Mouse (Mus musculus): Measurements from ENCODE around the gene Ltbp2. TPM values are rescaled to one million over a fixed set of nuclear protein-coding genes. Genes with fewer than 3 reads are reported as not detected.

The Ltbp2 gene
- 0.83 and 1.9 TPM in 2 replicates for polyA plus RNA-seq (2015; fragmentation: Nextera tagmentation; extraction: Ambion mirVana)

- peaks cover 15% of the 10 kb centered on the region for H3K4me1 ChIP-seq (ENCODE audit: control insufficient read depth, insufficient read depth, low read length)
- WGBS, result 2% methylated on average over 34 of the region's 34 CpGs
- peak within 1 kb of the TSS; percentile 73 for H3K4me2 ChIP-seq (ENCODE audit: low read depth, low read length)
- peak within 1 kb of the TSS; percentile 54 for H3K9ac ChIP-seq (ENCODE audit: low read depth, low read length)
- H3K9me3 ChIP-seq (ENCODE audit: control insufficient read depth, low read length), result no peaks in the 10 kb centered on the region
- H3K4me3 ChIP-seq (ENCODE audit: low read length), result peak within 1 kb of the TSS; percentile 49
- no peak within 1 kb of the TSS for H3K27ac ChIP-seq (ENCODE audit: low read length)
- peak; percentile 91 for ATAC-seq
- H3K36me3 ChIP-seq (ENCODE audit: control insufficient read depth, insufficient read depth, low read length), result no peaks in the 10 kb centered on the region
- H3K27me3 ChIP-seq (replicated peaks; ENCODE audit: control insufficient read depth, insufficient read depth, low read length), result peaks cover 45% of the 10 kb centered on the region
Measured at GRCm38 (mm10) chr12:84876481-84877121, at the start of gene Ltbp2. Gene Ltbp2 (minus strand): TSS chr12:84876532.

DNA sequence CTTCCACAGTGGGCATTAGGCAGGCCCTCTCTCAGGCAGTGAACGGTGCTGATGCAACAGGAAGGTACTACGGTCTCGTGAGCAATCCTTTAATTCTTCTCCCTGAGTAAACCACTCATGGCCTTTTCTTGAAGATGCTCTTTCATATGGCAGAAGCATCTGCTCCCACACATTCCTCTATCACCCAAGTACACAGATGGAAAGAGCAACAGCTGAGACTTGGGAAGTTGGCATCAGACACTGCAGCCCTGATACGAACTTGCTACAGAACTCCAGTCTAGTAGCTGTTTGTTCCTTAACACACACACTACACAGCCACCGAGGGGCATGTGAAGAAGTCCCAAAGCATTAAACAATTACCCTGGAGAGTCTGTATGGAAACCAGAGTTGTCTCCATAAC lies 48.0 kb upstream of the Ltbp2 start:
- H3K9ac ChIP-seq (ENCODE audit: low read depth, low read length), result no peak overlapping the region
- 0 out of 2 replicates have a peak, but pooled peaks cover 3% of the 10 kb centered on the region for H3K36me3 ChIP-seq (ENCODE audit: control insufficient read depth, insufficient read depth, low read length)
- no peaks in the 10 kb centered on the region for H3K9me3 ChIP-seq (ENCODE audit: control insufficient read depth, low read length)
- ATAC-seq, result no peak
- H3K4me1 ChIP-seq (ENCODE audit: control insufficient read depth, insufficient read depth, low read length), result no peaks in the 10 kb centered on the region
- H3K4me2 ChIP-seq (ENCODE audit: low read depth, low read length), result no peak overlapping the region
- WGBS, result 92% methylated on average over 5 of the region's 5 CpGs
- no peaks in the 10 kb centered on the region for H3K27me3 ChIP-seq (replicated peaks; ENCODE audit: control insufficient read depth, insufficient read depth, low read length)
- H3K27ac ChIP-seq (ENCODE audit: low read length), result no peak overlapping the region
- H3K4me3 ChIP-seq (ENCODE audit: low read length), result no peak overlapping the region

DNA sequence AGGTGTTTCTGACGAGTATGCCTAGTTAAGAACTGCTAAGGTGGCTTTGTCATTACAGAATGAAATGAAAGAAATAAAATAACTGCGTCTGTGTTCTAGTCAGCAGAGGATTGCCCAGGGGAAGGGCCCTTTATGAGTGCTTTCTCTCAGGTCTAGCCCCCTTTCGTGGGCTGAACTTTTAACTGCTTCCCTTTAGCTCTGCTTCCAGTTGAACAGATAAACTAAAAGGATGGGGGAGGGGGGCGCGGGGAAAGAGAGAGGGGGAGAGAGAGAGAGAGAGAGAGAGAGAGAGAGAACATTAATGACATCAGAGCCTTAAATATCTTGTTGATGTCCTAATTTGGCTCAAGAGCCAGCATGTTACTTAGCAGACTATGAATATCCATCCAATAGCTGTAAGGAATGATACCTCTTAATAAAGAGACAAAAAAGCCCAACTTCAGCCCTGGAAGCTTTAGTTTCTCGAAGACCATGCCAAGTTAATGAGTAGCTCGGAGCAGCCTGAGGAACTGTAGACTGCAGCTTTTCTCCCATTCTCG lies 45.6 kb upstream of the Ltbp2 start:
- no peaks in the 10 kb centered on the region for H3K4me1 ChIP-seq (ENCODE audit: control insufficient read depth, insufficient read depth, low read length)
- no peaks in the 10 kb centered on the region for H3K9me3 ChIP-seq (ENCODE audit: control insufficient read depth, low read length)
- H3K27me3 ChIP-seq (replicated peaks; ENCODE audit: control insufficient read depth, insufficient read depth, low read length), result no peaks in the 10 kb centered on the region
- ATAC-seq, result no peak
- no peak overlapping the region for H3K4me2 ChIP-seq (ENCODE audit: low read depth, low read length)
- WGBS, result 66% methylated on average over 8 of the region's 8 CpGs
- 0 out of 2 replicates have a peak, but pooled peaks cover 3% of the 10 kb centered on the region for H3K36me3 ChIP-seq (ENCODE audit: control insufficient read depth, insufficient read depth, low read length)
- no peak overlapping the region for H3K4me3 ChIP-seq (ENCODE audit: low read length)
- no peak overlapping the region for H3K9ac ChIP-seq (ENCODE audit: low read depth, low read length)
- no peak overlapping the region for H3K27ac ChIP-seq (ENCODE audit: low read length)

GRCm38 (mm10) chr12:84918809-84919208 lies 42.5 kb upstream of the Ltbp2 start:
- Histone ChIP-seq H3K4me2 (ENCODE audit: low read depth, low read length) (no peak overlapping the region), H3K9ac (ENCODE audit: low read depth, low read length) (no peak overlapping the region), H3K27ac (ENCODE audit: low read length) (no peak overlapping the region), H3K4me3 (ENCODE audit: low read length) (no peak overlapping the region), H3K9me3 (ENCODE audit: control insufficient read depth, low read length) (no peaks in the 10 kb centered on the region), H3K27me3 (replicated peaks; ENCODE audit: control insufficient read depth, insufficient read depth, low read length) (no peaks in the 10 kb centered on the region), H3K36me3 (ENCODE audit: control insufficient read depth, insufficient read depth, low read length) (0 out of 2 replicates have a peak, but pooled peaks cover 3% of the 10 kb centered on the region), H3K4me1 (ENCODE audit: control insufficient read depth, insufficient read depth, low read length) (no peaks in the 10 kb centered on the region)
- ATAC-seq, result no peak
- 89% methylated on average over 6 of the region's 6 CpGs for WGBS

- no peak for ATAC-seq
- H3K4me1 ChIP-seq (ENCODE audit: control insufficient read depth, insufficient read depth, low read length), result no peaks in the 10 kb centered on the region
- no peaks in the 10 kb centered on the region for H3K9me3 ChIP-seq (ENCODE audit: control insufficient read depth, low read length)
- 70% methylated on average over 3 of the region's 3 CpGs for WGBS
- H3K27ac ChIP-seq (ENCODE audit: low read length), result no peak overlapping the region
- H3K27me3 ChIP-seq (replicated peaks; ENCODE audit: control insufficient read depth, insufficient read depth, low read length), result no peaks in the 10 kb centered on the region
- H3K4me2 ChIP-seq (ENCODE audit: low read depth, low read length), result no peak overlapping the region
- no peak overlapping the region for H3K4me3 ChIP-seq (ENCODE audit: low read length)
- H3K36me3 ChIP-seq (ENCODE audit: control insufficient read depth, insufficient read depth, low read length), result 0 out of 2 replicates have a peak, but pooled peaks cover 3% of the 10 kb centered on the region
- H3K9ac ChIP-seq (ENCODE audit: low read depth, low read length), result no peak overlapping the region
Measured at GRCm38 (mm10) chr12:84917799-84918198, 41.5 kb upstream of the Ltbp2 start.

DNA sequence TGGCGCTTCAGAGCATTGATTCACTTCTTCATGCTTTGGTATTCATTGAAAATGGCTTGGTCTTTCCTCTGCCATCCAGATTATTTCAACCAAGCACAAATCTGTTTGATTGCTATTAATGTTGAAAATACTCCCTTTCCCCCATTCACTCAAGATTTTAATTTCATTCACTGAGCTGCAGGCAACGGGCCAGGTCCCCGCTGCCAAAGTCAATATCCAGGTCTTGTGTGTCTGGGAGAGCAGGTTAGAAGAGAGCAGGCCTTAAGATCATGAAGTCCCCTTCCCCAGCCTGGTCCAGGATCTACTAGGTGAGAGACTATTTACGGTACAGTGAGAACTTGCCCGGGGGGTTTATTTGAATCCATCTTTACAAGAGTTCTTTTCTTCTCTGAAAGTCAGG lies 38.6 kb upstream of the Ltbp2 start:
- H3K36me3 ChIP-seq (ENCODE audit: control insufficient read depth, insufficient read depth, low read length), result 0 out of 2 replicates have a peak, but pooled peaks cover 3% of the 10 kb centered on the region
- no peak overlapping the region for H3K4me2 ChIP-seq (ENCODE audit: low read depth, low read length)
- H3K27ac ChIP-seq (ENCODE audit: low read length), result no peak overlapping the region
- no peaks in the 10 kb centered on the region for H3K9me3 ChIP-seq (ENCODE audit: control insufficient read depth, low read length)
- no peak overlapping the region for H3K4me3 ChIP-seq (ENCODE audit: low read length)
- ATAC-seq, result no peak
- H3K27me3 ChIP-seq (replicated peaks; ENCODE audit: control insufficient read depth, insufficient read depth, low read length), result no peaks in the 10 kb centered on the region
- no peaks in the 10 kb centered on the region for H3K4me1 ChIP-seq (ENCODE audit: control insufficient read depth, insufficient read depth, low read length)
- no peak overlapping the region for H3K9ac ChIP-seq (ENCODE audit: low read depth, low read length)
- 91% methylated on average over 5 of the region's 5 CpGs for WGBS

DNA sequence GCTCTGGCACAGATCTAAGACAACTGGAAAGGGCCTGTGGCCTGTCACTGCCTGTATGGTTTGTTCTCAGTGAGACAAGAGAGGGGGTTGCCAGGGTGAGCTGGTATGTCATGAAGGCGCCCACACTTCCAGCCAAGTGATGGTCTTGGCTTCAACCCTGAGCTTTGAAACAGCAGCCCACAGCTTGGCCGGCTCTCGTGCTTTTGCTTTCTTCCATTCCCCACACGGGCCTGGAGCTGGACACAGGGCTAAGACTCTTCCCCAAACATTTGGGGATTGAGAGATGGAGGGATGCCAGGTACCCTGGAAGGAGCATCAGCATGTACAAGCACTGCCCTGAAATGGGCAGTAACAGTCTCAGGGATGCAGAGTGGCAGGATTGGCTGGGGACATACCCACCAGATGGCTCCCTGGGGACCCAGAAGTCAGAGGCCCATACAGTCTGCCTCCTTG lies 36.3 kb upstream of the Ltbp2 start:
- 81% methylated on average over 4 of the region's 4 CpGs for WGBS
- Histone ChIP-seq H3K27ac (ENCODE audit: low read length) (no peak overlapping the region), H3K4me2 (ENCODE audit: low read depth, low read length) (no peak overlapping the region), H3K4me3 (ENCODE audit: low read length) (no peak overlapping the region), H3K9me3 (ENCODE audit: control insufficient read depth, low read length) (no peaks in the 10 kb centered on the region), H3K36me3 (ENCODE audit: control insufficient read depth, insufficient read depth, low read length) (no peaks in the 10 kb centered on the region), H3K4me1 (ENCODE audit: control insufficient read depth, insufficient read depth, low read length) (no peaks in the 10 kb centered on the region), H3K27me3 (replicated peaks; ENCODE audit: control insufficient read depth, insufficient read depth, low read length) (no peaks in the 10 kb centered on the region), H3K9ac (ENCODE audit: low read depth, low read length) (no peak overlapping the region)
- ATAC-seq, result no peak

- Histone ChIP-seq H3K4me2 (ENCODE audit: low read depth, low read length) (no peak overlapping the region), H3K36me3 (ENCODE audit: control insufficient read depth, insufficient read depth, low read length) (no peaks in the 10 kb centered on the region), H3K27me3 (replicated peaks; ENCODE audit: control insufficient read depth, insufficient read depth, low read length) (no peaks in the 10 kb centered on the region), H3K9ac (ENCODE audit: low read depth, low read length) (no peak overlapping the region), H3K27ac (ENCODE audit: low read length) (no peak overlapping the region), H3K4me1 (ENCODE audit: control insufficient read depth, insufficient read depth, low read length) (no peaks in the 10 kb centered on the region), H3K9me3 (ENCODE audit: control insufficient read depth, low read length) (no peaks in the 10 kb centered on the region), H3K4me3 (ENCODE audit: low read length) (no peak overlapping the region)
- 86% methylated on average over 2 of the region's 2 CpGs for WGBS
- no peak for ATAC-seq
Measured at GRCm38 (mm10) chr12:84911640-84912039, 35.3 kb upstream of the Ltbp2 start.

- no peak overlapping the region for H3K9ac ChIP-seq (ENCODE audit: low read depth, low read length)
- no peak overlapping the region for H3K4me2 ChIP-seq (ENCODE audit: low read depth, low read length)
- H3K27me3 ChIP-seq (replicated peaks; ENCODE audit: control insufficient read depth, insufficient read depth, low read length), result no peaks in the 10 kb centered on the region
- H3K4me3 ChIP-seq (ENCODE audit: low read length), result no peak overlapping the region
- WGBS, result 93% methylated on average over 4 of the region's 4 CpGs
- H3K9me3 ChIP-seq (ENCODE audit: control insufficient read depth, low read length), result no peaks in the 10 kb centered on the region
- no peak for ATAC-seq
- H3K4me1 ChIP-seq (ENCODE audit: control insufficient read depth, insufficient read depth, low read length), result no peaks in the 10 kb centered on the region
- no peaks in the 10 kb centered on the region for H3K36me3 ChIP-seq (ENCODE audit: control insufficient read depth, insufficient read depth, low read length)
- no peak overlapping the region for H3K27ac ChIP-seq (ENCODE audit: low read length)
Measured at GRCm38 (mm10) chr12:84910066-84910465, 33.7 kb upstream of the Ltbp2 start.
